Mouse (Mus musculus) left cerebral cortex, postnatal 4 days (tissue): Measurements from ENCODE around the gene Xbp1. TPM values are rescaled to one million over a fixed set of nuclear protein-coding genes. Genes with fewer than 3 reads are reported as not detected.

Source experiments
- DNase-seq: peaks from one replicate; pipeline ENCODE4 v3.0.0-alpha.2; 2022
- intact Hi-C: fragments of 180-260 bp; cut with DNase I; formaldehyde crosslinking; loops from one replicate; pipeline ENCODE4 v1.15.1; 2025
- total RNA-seq, 2 experiments: library from RNA; stranded (reverse); gene quantifications; 2 replicates each; pipeline ENCODE4 v1.2.3; 2021

The Xbp1 gene
- total RNA-seq, 2 experiments from 2014 or later = 91.7 to 110 TPM

DNA sequence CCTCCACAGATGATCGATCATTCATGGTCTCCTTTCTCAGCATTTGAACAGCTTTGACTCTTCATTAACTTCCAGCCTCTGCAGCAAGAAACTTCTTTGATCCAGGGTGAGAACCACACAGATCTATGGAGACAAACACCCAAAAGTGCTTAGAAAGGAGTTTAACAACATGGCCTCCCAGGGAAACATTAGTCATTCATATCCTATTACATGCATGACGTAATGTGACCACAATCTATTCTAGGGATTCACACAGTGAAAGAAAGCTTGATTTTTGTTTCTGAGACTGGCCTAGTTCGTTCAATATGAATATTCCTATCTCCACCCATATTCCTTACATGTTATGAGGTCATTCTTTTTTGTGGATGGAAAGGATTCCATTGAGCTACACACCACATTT is 45.1 kb downstream of the Xbp1 start:
- intact Hi-C loops = loop anchor here (10.0 kb wide), 1 partner anchor 139 kb away; no protein-coding TSS in a partner anchor
- no peak for DNase-seq

DNA sequence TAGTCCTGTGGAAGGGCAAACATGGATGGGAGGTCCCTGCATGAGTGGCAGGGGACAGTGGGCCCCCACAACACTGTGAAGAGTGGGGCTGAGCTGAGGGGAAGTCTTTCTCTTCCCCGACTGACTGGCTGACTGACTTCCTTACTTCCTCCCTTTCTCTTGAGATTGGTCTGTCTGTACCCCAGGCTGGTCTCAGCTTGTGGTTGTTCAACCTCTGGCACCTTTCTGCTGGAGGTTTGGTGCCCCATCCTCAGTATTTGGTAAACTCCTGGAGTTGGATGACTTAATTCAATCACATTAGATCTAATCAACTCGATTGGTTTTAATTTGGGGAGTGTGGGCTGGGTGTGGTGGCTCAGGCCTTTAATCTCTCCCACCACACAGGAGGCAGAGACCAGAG is 46.0 kb downstream of the Xbp1 start:
- DNase-seq = no peak
- intact Hi-C loops = loop anchor here (10.0 kb wide), 1 partner anchor 138 kb away; no protein-coding TSS in a partner anchor

DNA sequence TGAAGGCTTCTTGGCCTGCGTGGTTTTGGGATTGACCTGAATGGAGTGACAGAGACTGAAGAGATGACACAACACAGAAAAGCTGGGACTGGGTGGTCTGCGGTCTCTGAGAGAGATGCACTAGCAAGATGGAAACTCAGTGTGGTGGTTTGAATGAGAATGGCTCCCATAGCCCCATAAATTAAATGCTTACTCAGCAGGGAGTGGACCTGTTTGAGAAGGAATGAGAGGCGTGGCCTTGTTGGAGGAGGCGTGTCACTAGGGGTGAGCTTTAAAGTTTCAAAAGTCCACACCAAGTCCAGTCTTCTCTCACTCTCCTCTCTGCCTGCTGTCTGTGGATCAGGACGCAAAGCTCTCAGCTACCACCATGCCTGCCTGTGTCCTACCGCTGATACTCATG is 47.2 kb downstream of the Xbp1 start:
- intact Hi-C loops = loop anchor here (10.0 kb wide), 1 partner anchor 137 kb away; no protein-coding TSS in a partner anchor
- no peak for DNase-seq

DNA sequence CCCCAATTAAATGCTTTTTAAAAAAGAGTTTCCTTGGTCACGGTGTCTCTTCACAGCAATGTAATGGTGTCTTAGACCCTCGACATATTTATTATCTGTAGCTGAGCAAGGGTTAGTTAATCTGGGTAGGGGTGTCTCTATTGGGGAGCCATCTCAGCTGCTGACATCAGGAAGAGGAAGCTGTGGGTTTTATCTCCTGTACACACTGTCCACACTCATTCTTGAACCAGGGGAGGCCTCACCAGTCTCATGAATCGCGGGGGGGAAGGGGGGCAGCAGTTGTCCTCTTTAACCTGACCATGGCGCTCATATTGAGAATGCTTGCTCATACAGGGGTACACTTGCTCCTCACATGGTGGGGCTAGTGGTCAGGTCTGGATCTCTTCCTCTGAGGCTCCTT is 47.6 kb downstream of the Xbp1 start:
- intact Hi-C loops = loop anchor here (10.0 kb wide), 1 partner anchor 137 kb away; no protein-coding TSS in a partner anchor
- DNase-seq = no peak

DNA sequence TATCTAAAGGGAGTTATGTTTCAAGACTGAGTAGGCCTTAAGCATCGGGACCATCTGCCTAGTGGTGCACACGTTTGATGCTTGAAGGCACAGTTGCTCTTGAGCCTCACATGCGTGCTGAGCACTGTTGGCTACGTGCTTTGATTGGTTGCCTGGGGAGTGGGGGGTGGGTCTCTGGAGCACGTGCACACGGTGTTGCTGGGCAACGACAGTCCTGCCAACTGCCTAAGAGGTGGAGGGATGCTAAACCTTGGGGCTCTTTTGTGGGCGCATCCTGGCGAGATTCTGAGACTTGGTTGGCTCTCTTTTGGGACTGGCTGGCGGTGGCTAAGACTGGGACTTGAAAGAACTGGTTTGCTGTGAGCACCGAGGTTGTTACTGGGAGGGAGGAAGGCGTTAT is 49.0 kb downstream of the Xbp1 start, which contains the start of gene Ankrd36:
TSS of gene Ankrd36 (plus strand) at position 211 of the 400 bp plus-strand sequence.
- intact Hi-C loops = loop anchor here (10.0 kb wide), 1 partner anchor 135 kb away; no protein-coding TSS in a partner anchor
- DNase-seq = no peak

DNA sequence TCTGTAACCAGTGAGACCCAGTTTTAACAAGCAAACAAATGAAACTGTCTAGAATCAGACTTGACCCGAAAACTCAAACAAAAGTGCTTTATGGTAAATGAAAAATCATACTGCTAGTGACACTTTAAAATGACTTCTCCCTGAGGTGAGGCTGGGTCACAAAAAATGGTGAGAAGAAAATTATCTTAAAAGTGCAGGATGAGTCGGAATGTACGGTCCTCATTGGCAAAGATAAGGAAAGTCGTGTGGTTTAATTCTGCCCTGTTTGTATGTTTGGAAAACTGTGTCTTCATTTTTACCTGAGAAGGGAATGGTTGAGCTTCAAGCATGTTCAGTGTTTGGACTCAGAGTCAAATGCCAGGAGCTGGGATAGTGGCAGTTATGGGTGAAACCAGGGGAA is 51.4 kb downstream of the Xbp1 start:
- no peak for DNase-seq
- intact Hi-C loops = no loop called here

DNA sequence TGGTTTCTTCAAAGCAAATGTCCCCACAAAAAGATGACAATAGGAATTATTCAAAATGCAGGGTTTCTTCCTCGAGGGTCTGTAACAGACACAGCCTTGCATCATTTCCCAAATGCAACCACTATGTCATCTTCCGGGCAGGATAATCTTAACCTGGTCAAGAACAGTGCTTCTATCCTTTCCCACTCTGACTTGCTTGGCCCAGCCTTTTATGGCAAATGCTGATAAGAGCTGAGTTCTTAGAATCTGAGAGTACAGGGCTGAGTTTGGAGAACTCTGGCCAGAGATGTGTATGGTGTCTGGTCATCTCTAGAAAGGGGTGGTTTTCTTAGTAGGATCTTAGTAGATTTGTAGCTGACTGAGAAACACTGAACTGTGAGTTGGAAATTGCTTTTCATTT is 53.4 kb downstream of the Xbp1 start:
- no peak for DNase-seq
- intact Hi-C loops = no loop called here

DNA sequence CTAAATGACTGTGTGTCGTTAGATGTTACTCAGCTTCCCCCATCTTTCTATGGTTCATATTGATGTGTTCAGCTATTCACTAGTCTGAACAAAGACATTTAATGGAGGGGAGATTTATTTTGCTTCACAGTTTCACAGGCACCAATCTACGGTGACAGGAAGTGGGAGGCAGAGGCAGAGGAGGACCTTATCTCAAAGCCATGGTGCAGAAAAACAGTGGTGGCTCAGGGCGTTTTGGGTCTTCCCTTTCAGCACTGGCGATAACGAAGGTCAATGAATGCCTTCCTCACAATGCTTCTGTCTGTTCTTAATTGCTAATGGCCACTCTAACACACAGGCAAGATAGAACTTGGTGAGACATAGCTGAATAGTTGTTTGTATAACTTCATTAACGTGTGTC is 54.6 kb downstream of the Xbp1 start:
- intact Hi-C loops = no loop called here
- no peak for DNase-seq

Other genes with a start within 250 kb of the Xbp1 start
- gene Znrf3, start 75.8 kb upstream of the Xbp1 start, total RNA-seq = 10 to 100 TPM; 17.6 to 21.0 TPM
- 10 to 100 TPM; 10.9 TPM for gene Ccdc117, start 21.5 kb downstream of the Xbp1 start, total RNA-seq
- gene Ankrd36, start 49.0 kb downstream of the Xbp1 start, total RNA-seq = not detected
- gene Mrps24, start 195.0 kb downstream of the Xbp1 start, total RNA-seq = 10 to 100 TPM; 90.3 to 93.2 TPM
- 10 to 100 TPM; 41.5 to 52.4 TPM for gene Urgcp, start 241.7 kb downstream of the Xbp1 start, total RNA-seq